Mouse (Mus musculus) bone marrow macrophage, adult 2 months (primary cell): ENCODE data around the gene Gm20683. TPM values are rescaled to one million over a fixed set of nuclear protein-coding genes. Genes with fewer than 3 reads are reported as not detected.

ENCODE experiments used
- H3K27ac ChIP-seq: 2 replicates; pipeline ENCODE4 v1.5.1; 2012; ENCODE audit warnings: low read depth, low read length; ENCODE audit not compliant: insufficient read depth
- H3K4me1 ChIP-seq: 2 replicates; pipeline ENCODE4 v1.6.1; 2012; ENCODE audit warnings: low read length; ENCODE audit not compliant: control insufficient read depth, insufficient read depth
- H3K4me3 ChIP-seq: 2 replicates; pipeline ENCODE4 v1.5.1; 2012; ENCODE audit warnings: mild to moderate bottlenecking, low read length, moderate library complexity; ENCODE audit not compliant: insufficient read depth
- CTCF ChIP-seq: IDR thresholded peaks from 2 replicates; pipeline ENCODE4 v1.5.1; 2012; ENCODE audit warnings: low read depth, mild to moderate bottlenecking, low read length, moderate library complexity
- POLR2A ChIP-seq: IDR thresholded peaks from 2 replicates; pipeline ENCODE4 v1.6.1; 2012; ENCODE audit warnings: mild to moderate bottlenecking, low read depth, low read length, borderline replicate concordance
- polyA plus RNA-seq: library from polyadenylated mRNA; stranded (reverse); fragments of >200 nt; gene quantifications from 2 replicates; pipeline ENCODE4 v1.2.4, GENCODE M21; 2012; ENCODE audit not compliant: missing spikeins, insufficient read depth, insufficient read length

The Gm20683 gene
- polyA plus RNA-seq, 1 experiment, result 1.5 TPM

DNA sequence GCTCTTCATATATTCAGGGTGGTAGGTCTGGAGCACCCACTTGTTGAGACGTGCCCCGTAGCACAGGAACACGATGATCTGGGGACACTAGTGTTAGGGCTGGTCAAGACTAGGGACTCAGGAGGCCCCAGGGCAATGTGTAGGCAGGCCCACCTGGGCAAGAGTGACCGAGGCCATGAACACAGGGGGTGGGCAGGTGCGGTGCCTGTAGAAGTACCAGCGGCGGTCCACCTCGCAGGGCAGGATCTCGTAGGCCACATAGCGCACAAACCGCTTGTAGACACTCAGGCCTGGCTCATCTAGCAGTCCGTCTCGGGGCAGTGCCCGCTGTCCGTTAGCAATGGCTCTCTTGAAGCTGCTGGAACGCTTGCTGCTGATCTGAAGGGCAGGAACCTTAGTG lies 5.7 kb downstream of the Gm20683 start:
- H3K4me3 ChIP-seq, result no peak overlapping the region
- TF ChIP-seq POLR2A, result no peak
- TF ChIP-seq CTCF, result no peak
- no peak overlapping the region for H3K27ac ChIP-seq
- H3K4me1 ChIP-seq, result peaks cover 10% of the 10 kb centered on the region

DNA sequence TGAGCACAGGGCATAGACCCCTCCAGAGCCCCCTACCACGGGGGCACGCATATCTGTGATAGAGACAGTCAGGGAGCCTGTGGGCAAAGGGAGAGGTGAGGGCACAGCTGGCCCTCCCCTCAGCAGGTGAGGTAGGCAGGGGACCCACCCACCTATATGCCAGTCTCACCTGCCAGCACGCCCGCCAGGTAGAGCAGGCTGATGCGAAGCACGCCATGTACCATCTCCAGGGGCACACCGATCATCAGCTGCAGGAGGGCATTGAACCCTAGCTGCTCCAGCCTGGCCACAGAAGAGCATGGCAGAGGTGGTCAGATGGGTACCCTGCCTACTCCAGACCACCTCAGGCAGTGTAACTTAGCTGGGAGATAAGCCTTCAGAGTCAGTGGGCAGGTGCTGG lies 6.3 kb downstream of the Gm20683 start:
- no peak overlapping the region for H3K4me3 ChIP-seq
- no peak overlapping the region for H3K27ac ChIP-seq
- TF ChIP-seq CTCF, result no peak
- no peak for TF ChIP-seq POLR2A
- peaks cover 10% of the 10 kb centered on the region for H3K4me1 ChIP-seq

DNA sequence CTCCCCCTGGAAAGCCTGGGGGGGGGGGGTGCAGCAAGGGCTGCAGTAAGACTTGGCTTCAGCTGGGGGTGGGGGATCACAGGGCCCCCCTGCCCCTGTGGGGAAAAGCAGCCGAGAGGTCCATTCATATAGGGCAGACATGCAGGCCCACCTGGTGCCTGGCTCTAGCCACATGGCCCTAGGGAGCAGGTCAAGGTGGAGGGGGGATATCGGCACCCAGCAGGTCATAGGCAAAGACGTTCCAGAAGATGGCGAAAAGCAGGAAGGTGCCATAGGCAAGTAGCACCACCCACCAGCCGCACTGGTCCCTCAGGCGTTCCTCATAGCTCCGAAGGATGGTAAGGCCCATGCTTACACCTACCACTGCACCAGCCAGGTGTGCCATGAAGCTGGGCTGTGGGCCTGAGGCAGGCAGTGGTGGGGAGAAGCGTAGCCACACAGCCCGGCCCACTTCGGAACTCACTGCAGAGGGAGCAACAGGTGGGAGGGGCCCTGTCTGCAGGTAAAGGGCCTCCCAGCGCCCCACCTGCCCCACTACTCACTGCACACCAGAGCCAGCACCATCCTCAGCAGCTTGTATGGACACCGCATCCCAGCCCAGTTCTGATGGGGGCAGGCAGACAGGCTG lies 6.9 kb downstream of the Gm20683 start:
- H3K27ac ChIP-seq, result no peak overlapping the region
- peak overlapping the region; percentile 92; the same call in 1 of the 2 replicates for H3K4me3 ChIP-seq
- TF ChIP-seq CTCF (no peak), POLR2A (no peak)
- H3K4me1 ChIP-seq, result peaks cover 14% of the 10 kb centered on the region

DNA sequence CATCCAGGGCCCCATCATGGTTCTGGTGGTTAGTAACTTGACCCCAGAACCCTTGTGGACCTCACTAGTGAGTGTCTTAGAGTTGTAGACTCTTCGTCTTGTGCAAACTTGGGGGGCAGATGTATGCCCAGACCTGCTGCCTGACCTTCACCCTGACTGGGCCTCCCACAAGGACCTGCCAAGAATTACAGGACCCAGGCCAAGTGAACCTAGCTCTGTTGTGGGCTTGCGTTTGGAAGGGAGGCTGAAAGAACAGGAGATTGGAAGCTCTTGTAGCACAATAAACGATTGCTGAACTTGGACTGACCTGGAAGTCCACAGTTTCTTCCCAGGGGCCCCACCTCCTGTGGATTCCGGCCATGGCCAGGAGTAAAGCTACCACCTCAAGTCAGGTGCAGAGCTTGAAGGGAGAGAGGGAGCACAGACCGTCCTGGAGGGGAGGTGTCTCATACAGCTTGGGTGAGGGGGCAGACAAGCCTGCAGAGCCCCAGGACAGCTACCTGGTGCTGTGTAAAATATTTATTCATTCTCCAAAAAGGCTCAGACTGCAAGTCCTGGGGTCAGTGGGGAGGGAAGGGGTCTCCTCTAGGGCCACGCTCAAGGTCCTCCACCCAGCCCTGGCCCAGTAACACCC lies 7.5 kb downstream of the Gm20683 start:
- peak overlapping the region; percentile 92 for H3K4me3 ChIP-seq
- H3K27ac ChIP-seq, result peak overlapping the region; percentile 99
- H3K4me1 ChIP-seq, result peaks cover 14% of the 10 kb centered on the region
- TF ChIP-seq POLR2A, result no peak
- TF ChIP-seq CTCF, result no peak

DNA sequence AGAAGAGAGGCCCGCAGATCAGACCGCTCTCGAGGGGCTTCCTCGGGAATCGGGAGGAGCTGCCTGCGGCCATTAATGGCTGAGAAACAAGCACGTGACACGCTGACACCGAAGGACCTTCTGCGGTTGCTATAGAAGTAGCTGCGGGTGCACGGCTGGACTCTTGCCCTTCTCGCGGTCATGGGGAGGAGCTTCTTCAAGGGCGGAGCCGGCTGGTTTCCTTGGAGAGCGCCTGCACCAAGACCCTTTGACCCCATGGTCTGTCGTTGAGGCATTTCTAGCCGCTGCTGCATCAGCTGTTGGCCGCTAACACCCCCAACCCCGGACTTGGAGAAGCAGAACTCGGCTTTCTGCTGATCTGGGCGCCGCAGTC lies 8.3 kb downstream of the Gm20683 start, which contains the start of gene Stub1:
Gene Stub1 (minus strand): TSS at position 114 of the 373 bp plus-strand sequence.
- Histone ChIP-seq H3K4me1 (peaks cover 16% of the 10 kb centered on the region), H3K4me3 (peak within 1 kb of the TSS; percentile 92)

DNA sequence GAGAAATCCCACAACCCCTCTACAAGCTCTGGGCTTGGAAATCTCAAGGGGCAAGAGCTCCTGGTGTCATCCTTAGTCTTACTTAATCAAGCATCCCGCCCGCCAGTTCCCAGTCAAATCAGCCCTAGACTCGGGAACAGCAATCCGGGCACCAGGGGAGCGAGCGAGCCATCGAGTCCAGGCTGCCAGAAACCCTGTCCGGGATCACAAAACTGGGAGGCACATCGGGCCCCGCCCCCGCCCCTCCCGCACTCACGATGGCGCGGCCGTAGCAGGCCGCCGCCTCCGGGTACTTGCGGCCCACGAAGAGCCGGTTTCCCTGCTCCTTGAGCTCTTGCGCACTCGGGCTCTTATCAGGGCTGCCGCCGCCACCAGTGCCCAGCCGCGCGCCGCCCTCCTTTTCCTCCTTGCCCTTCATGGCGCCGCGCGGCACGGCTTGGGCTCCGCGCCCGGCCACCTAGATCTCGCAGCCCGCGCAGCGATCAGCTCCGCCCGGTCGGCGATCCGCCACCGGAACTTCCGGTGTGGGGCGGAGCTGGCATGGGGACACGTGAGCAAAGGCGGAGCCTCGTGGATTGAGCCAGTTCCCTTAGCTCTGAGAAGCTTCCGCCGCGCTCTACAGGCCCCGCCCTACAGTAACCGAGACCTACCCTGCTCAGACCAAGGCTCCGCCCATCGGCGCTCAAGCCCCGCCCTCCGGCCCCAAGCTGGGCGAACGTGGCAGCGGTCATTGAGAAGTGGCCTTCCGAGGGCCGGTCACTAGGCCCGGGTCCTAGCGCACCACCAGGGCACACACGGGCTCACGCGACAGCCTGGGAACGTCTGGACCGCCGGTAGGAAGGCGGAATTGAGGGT lies 8.9 kb downstream of the Gm20683 start:
- Histone ChIP-seq H3K27ac (peak overlapping the region; percentile 99), H3K4me1 (peaks cover 18% of the 10 kb centered on the region), H3K4me3 (peak overlapping the region; percentile 92)
- no peak; the same call in 1 of the 2 replicates for TF ChIP-seq POLR2A
- TF ChIP-seq CTCF, result no peak

More for the DNA sequence above, 8.3 kb downstream of the Gm20683 start, which contains the start of gene Stub1:
- H3K27ac ChIP-seq, result peak within 1 kb of the TSS; percentile 99
- TF ChIP-seq CTCF, result no peak
- TF ChIP-seq POLR2A, result no peak

DNA sequence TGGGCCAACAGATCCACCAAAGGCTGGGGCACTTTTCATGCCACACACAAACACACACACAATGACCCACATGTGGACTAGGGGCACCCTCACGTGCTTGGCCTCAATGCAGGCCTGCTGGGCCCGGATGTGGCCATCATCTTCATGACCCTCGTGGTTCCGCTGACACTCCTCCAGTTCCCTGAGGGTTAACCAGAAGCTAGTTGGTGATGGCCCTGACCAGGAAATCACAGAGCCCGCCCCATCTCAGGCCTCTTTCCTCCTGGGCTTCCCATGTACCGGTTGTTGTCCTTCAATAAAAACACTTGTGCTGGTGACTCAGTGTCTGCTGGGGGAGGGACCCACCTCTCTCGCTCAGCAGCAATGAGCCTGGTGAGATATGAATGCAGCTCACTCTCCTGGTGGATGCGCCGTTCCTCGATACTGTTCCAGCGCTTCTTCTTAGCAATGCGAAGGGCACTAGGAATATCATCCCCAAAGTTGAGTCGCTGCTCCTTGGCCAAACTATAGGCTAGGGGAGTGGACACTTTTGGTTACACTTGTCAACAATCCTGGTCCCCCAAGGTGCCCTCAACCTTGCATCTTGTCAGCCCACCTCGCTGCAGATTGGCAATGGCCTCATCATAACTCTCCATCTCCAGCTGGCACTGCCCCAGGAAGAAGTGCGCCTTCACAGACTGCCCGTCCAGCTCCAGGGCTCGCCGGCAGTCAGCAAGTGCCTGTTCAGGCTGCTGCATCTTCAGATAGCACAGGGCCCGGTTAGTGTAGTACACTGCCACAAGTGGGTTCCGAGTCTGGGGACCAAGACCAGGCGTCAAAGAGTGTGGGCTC lies 9.9 kb downstream of the Gm20683 start:
- Histone ChIP-seq H3K4me1 (peaks cover 18% of the 10 kb centered on the region), H3K27ac (peak overlapping the region; percentile 81), H3K4me3 (peak overlapping the region; percentile 92)
- TF ChIP-seq POLR2A (no peak), CTCF (no peak)

DNA sequence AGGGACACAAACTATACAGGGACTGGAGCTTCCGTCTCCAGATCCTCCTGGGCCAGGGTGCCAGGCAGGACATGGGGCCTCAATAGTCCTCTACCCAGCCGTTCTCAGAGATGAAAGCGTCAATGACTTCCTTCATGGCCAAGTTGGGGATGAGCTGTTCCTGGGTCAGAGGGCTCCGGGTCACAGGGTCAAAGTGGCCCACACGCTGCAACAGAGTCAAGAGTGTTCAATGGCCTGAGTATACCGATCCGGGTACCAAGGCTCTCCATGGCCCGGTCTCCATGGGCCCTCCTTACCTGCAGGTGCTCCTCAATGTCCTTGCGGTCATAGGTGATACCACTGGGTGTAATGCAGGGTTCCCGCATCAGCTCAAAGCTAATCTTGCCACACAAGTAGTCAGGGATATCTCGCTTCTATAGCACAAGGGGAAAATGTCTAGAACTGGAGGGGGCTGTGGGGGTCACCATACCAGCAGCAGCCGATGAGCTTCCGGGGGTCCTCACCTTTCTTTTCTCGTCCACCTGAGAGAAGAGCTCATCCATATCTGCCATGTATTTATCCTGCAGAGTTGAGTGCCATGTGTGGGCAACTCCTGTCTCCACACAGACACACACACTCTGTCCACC lies 10.6 kb downstream of the Gm20683 start:
- TF ChIP-seq POLR2A (no peak), CTCF (no peak)
- H3K4me1 ChIP-seq, result peaks cover 18% of the 10 kb centered on the region
- H3K4me3 ChIP-seq, result peak overlapping the region; percentile 92
- H3K27ac ChIP-seq, result no peak overlapping the region
